Mouse (Mus musculus) embryonic facial prominence, embryonic 11.5 days (tissue): Measurements from ENCODE around the gene Med12. TPM values are rescaled to one million over a fixed set of nuclear protein-coding genes. Genes with fewer than 3 reads are reported as not detected.

Source experiments
- ATAC-seq: fragments of 200-750 bp; cut with Nextera tagmentation; replicated peaks from 2 replicates; pipeline ENCODE4 v1.8.0; 2017; ENCODE audit warnings: low read depth; ENCODE audit not compliant: insufficient number of reproducible peaks, low FRiP score, low TSS enrichment
- DNase-seq: peaks from one replicate; pipeline ENCODE4 v3.0.0-alpha.2; 2015; ENCODE audit warnings: low spot score
- H3K27ac ChIP-seq: fragments of 300-500 bp; sonication (generic); replicated peaks from 2 replicates; pipeline ENCODE4 v1.5.1; 2014; ENCODE audit warnings: mild to moderate bottlenecking, low read depth, low read length, control low read depth
- H3K27me3 ChIP-seq: fragments of 300-500 bp; sonication (generic); 2 replicates; pipeline ENCODE4 v1.6.1; 2014; ENCODE audit warnings: mild to moderate bottlenecking, low read length, moderate library complexity, mixed read lengths; ENCODE audit not compliant: control insufficient read depth, insufficient read depth
- H3K36me3 ChIP-seq: fragments of 300-500 bp; sonication (generic); replicated peaks from 2 replicates; pipeline ENCODE4 v1.6.1; 2014; ENCODE audit warnings: low read depth, mild to moderate bottlenecking, low read length, moderate library complexity, mixed read lengths; ENCODE audit not compliant: control insufficient read depth, insufficient read depth
- H3K4me1 ChIP-seq: fragments of 300-500 bp; sonication (generic); 2 replicates; pipeline ENCODE4 v1.6.1; 2014; ENCODE audit warnings: low read length, mixed read lengths; ENCODE audit not compliant: control insufficient read depth, insufficient read depth
- H3K4me2 ChIP-seq: fragments of 300-500 bp; sonication (generic); 2 replicates; pipeline ENCODE4 v1.6.1; 2014; ENCODE audit warnings: low read depth, mild to moderate bottlenecking, control low read depth, low read length, moderate library complexity
- H3K4me3 ChIP-seq: fragments of 300-500 bp; sonication (generic); 2 replicates; pipeline ENCODE4 v1.5.1; 2014; ENCODE audit warnings: low read depth, low read length, control low read depth
- H3K9ac ChIP-seq: fragments of 300-500 bp; sonication (generic); replicated peaks from 2 replicates; pipeline ENCODE4 v1.6.1; 2014; ENCODE audit warnings: mild to moderate bottlenecking, control low read depth, low read length
- H3K9me3 ChIP-seq: fragments of 300-500 bp; sonication (generic); replicated peaks from 2 replicates; pipeline ENCODE4 v1.6.1; 2016; ENCODE audit warnings: mild to moderate bottlenecking, low read length, inconsistent platforms, mixed read lengths; ENCODE audit not compliant: control insufficient read depth
- WGBS: fragments of 180-500 bp; shearing (Covaris S2); extraction: QIAGEN DNeasy Blood & Tissue Kit; methylation state at CpG from one replicate; pipeline ENCODE4 v1.1.7; 2014; 5-methylcytosine and 5-hydroxymethylcytosine counted together
- polyA plus RNA-seq: library from polyadenylated mRNA; unstranded; fragments of >200 nt; fragmentation: Nextera tagmentation; extraction: Ambion mirVana; gene quantifications from 2 replicates; pipeline ENCODE4 v1.2.1, GENCODE M21; 2014

The Med12 gene
- 27.8 and 32.3 TPM in 2 replicates for polyA plus RNA-seq

GRCm38 (mm10) chrX:101273875-101274738, at the start of gene Med12:
Gene Med12 (plus strand): TSS chrX:101274030.
- Histone ChIP-seq H3K27ac (0 out of 2 replicates have a peak within 1 kb of the TSS, but pooled peaks have one; percentile 20), H3K9me3 (no peaks in the 10 kb centered on the region), H3K27me3 (no peaks in the 10 kb centered on the region), H3K9ac (peak within 1 kb of the TSS; percentile 71), H3K4me2 (peak within 1 kb of the TSS; percentile 46), H3K4me3 (peak within 1 kb of the TSS; percentile 51), H3K4me1 (no peaks in the 10 kb centered on the region), H3K36me3 (no peaks in the 10 kb centered on the region)
- peak; percentile 96 for ATAC-seq
- 10% methylated on average over 53 of the region's 54 CpGs for WGBS
- peak; percentile 90 for DNase-seq

GRCm38 (mm10) chrX:101245011-101245410, 28.8 kb upstream of the Med12 start:
- no peak overlapping the region for H3K9ac ChIP-seq
- no peaks in the 10 kb centered on the region for H3K36me3 ChIP-seq
- whole genome bisulfite sequencing, result 21% methylated on average over 1 of the region's 1 CpGs
- no peaks in the 10 kb centered on the region for H3K9me3 ChIP-seq
- no peak for DNase-seq
- H3K27ac ChIP-seq, result no peak overlapping the region
- H3K27me3 ChIP-seq, result no peaks in the 10 kb centered on the region
- no peak overlapping the region for H3K4me3 ChIP-seq
- ATAC-seq, result no peak
- H3K4me2 ChIP-seq, result no peak overlapping the region
- no peaks in the 10 kb centered on the region for H3K4me1 ChIP-seq

- peak within 1 kb of the TSS; percentile 55 for H3K9ac ChIP-seq
- peak within 1 kb of the TSS; percentile 54 for H3K4me2 ChIP-seq
- no peaks in the 10 kb centered on the region for H3K27me3 ChIP-seq
- ATAC-seq (peak; percentile 94), DNase-seq (peak; percentile 93)
- H3K4me1 ChIP-seq, result no peaks in the 10 kb centered on the region
- peak within 1 kb of the TSS; percentile 20 for H3K27ac ChIP-seq
- H3K4me3 ChIP-seq, result peak within 1 kb of the TSS; percentile 52
- WGBS, result 19% methylated on average over 45 of the region's 47 CpGs
- no peaks in the 10 kb centered on the region for H3K9me3 ChIP-seq
- H3K36me3 ChIP-seq, result no peaks in the 10 kb centered on the region
Measured at GRCm38 (mm10) chrX:101253952-101254729, 19.7 kb upstream of the Med12 start, which contains the start of gene Foxo4. Gene Foxo4 (plus strand): TSS chrX:101254528.

GRCm38 (mm10) chrX:101254740-101255139, 19.1 kb upstream of the Med12 start:
- no peaks in the 10 kb centered on the region for H3K4me1 ChIP-seq
- H3K4me3 ChIP-seq, result peak overlapping the region; percentile 52
- H3K4me2 ChIP-seq, result peak overlapping the region; percentile 54
- WGBS, result 11% methylated on average over 26 of the region's 26 CpGs
- no peaks in the 10 kb centered on the region for H3K27me3 ChIP-seq
- DNase-seq (no peak), ATAC-seq (peak; percentile 40; the same call in 1 of the 2 replicates)
- H3K27ac ChIP-seq, result 0 out of 2 replicates have a peak overlapping the region, but pooled peaks have one; percentile 20
- no peaks in the 10 kb centered on the region for H3K36me3 ChIP-seq
- H3K9ac ChIP-seq, result peak overlapping the region; percentile 55
- no peaks in the 10 kb centered on the region for H3K9me3 ChIP-seq

- H3K27me3 ChIP-seq, result no peaks in the 10 kb centered on the region
- H3K9me3 ChIP-seq, result no peaks in the 10 kb centered on the region
- peak overlapping the region; percentile 13 for H3K4me2 ChIP-seq
- DNase-seq (no peak), ATAC-seq (no peak)
- no peak overlapping the region for H3K9ac ChIP-seq
- no peak overlapping the region for H3K27ac ChIP-seq
- WGBS, result 81% methylated on average over 13 of the region's 13 CpGs
- H3K4me3 ChIP-seq, result no peak overlapping the region
- H3K4me1 ChIP-seq, result no peaks in the 10 kb centered on the region
- H3K36me3 ChIP-seq, result no peaks in the 10 kb centered on the region
Measured at GRCm38 (mm10) chrX:101256603-101257002, 17.2 kb upstream of the Med12 start.

GRCm38 (mm10) chrX:101260441-101261325, 13.1 kb upstream of the Med12 start:
- no peaks in the 10 kb centered on the region for H3K36me3 ChIP-seq
- no peak overlapping the region for H3K4me3 ChIP-seq
- WGBS, result 16% methylated on average over 13 of the region's 13 CpGs
- no peaks in the 10 kb centered on the region for H3K27me3 ChIP-seq
- ATAC-seq, result peak; percentile 74
- no peak overlapping the region for H3K4me2 ChIP-seq
- no peak overlapping the region for H3K9ac ChIP-seq
- no peaks in the 10 kb centered on the region for H3K9me3 ChIP-seq
- peak; percentile 79 for DNase-seq
- H3K27ac ChIP-seq, result peak overlapping the region; percentile 54
- H3K4me1 ChIP-seq, result no peaks in the 10 kb centered on the region

GRCm38 (mm10) chrX:101263892-101264291, 9.9 kb upstream of the Med12 start, which contains the start of gene Gm614:
Gene Gm614 (minus strand): TSS chrX:101263992.
- H3K4me1 ChIP-seq, result no peaks in the 10 kb centered on the region
- no peak within 1 kb of the TSS for H3K4me3 ChIP-seq
- no peak within 1 kb of the TSS for H3K9ac ChIP-seq
- ATAC-seq (no peak), DNase-seq (no peak)
- no peaks in the 10 kb centered on the region for H3K27me3 ChIP-seq
- WGBS, result 87% methylated on average over 1 of the region's 1 CpGs
- no peak within 1 kb of the TSS for H3K4me2 ChIP-seq
- H3K27ac ChIP-seq, result no peak within 1 kb of the TSS
- no peaks in the 10 kb centered on the region for H3K36me3 ChIP-seq
- H3K9me3 ChIP-seq, result no peaks in the 10 kb centered on the region
